Mouse (Mus musculus) NIH3T3 (cell line): Measurements from ENCODE around the gene Bcdin3d.
"Not testable (repeated sequence)": the region's sequence is repeated elsewhere in the genome, so short reads cannot be mapped to it uniquely, and the experiment has no call there.

Source experiments
- DNase-seq: peaks from one replicate; pipeline ENCODE4 v3.0.0-alpha.2; 2012; ENCODE audit warnings: low read depth

Bcdin3d gene

DNA sequence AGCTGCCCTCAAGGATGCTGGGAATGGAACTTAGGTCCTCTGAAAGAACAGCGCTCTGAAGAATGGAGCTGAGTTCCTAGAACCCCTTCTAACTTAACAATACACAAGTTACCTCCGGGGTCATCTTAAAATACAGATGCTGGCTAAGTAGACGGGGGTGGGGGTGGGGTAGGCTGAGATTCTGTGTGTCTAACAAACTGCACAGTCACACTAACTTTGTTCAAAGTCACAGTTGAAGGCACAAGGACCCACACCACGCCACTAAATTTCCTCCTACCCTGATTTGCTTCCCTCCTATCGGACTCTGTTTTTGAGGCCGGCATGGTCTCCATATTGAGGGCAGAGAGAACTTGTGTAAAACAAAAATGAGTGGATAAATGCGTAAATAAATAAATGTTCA lies 1.6 kb downstream of the Bcdin3d start:
- DNase-seq: no peak

DNA sequence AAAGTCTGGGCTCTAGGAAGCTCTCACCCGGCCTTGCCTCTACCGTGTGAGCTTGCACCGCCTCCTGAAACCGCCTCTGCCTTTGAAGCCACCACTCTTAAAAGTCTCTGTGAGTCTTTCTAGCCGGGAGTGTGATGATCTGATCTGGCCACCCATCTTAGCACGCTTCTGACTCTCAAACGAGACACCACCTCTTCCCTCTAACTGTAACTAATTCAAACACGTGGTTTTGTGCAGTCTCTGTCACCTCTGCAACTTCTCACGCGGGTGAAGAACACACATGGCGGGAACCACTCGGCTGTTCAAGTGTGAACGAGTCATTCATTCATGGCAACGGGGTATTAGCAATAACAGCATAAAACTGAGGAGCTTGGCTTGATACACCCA lies 2.9 kb downstream of the Bcdin3d start:
- no peak for DNase-seq

DNA sequence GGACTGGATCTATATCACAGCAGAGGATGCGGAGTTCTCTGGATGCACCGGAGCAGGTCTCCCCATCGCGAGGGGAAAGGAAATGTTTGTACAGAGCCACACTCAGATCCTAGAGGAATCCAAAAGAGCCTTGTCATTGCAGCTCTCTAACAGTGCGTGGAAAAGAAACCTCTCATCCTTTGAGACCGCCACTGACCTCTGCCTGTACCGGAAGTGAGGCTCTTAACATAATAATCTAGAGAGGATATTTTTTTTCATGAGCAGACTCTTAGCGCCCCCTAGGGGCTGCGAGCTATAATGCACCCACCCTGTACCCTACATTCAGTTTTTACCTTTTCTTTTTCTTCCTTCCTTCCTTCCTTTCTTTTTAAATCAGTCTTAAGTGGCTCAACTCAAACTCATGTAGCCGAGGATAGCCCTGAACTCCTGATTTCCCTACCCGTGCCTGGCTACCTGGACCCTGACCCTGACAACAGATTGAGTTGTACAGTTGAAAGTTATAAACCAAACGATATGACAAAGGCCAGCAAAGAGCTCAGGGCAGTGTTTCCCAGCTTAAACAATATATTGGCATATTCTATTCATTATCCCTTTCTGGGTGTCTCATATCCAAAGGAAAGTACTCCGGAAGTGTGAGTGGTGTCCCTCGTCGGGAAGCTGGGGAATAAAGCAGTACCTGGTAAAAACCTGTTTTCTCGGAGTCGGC lies 3.4 kb downstream of the Bcdin3d start:
- DNase-seq: peak; percentile 60

DNA sequence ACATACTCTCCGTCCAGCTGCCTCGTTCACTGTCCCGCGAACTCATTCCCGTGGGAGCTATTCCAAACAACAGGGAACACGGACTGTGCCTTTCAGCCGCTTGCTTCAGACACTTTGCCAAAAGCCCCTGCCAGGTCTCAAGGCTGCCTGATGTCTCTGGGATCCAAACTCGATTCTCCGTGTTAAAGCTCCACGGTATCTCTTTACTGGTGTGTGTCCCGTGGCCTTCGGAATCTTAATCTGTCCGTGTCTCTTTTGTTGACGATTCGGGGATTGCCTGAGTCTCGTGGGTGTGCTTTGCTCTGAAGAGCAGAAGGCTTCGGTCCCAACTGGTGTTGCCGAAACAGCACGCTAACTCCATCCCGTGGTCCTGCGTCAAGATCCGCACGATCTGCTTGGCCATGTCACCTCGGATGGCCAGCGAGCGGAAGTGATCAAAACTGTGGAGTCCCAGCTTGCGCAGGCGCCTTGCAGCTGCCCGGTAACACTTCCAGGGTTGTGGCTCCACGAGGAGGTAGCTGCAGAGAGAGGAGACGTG lies 4.2 kb downstream of the Bcdin3d start:
- DNase-seq: no peak

DNA sequence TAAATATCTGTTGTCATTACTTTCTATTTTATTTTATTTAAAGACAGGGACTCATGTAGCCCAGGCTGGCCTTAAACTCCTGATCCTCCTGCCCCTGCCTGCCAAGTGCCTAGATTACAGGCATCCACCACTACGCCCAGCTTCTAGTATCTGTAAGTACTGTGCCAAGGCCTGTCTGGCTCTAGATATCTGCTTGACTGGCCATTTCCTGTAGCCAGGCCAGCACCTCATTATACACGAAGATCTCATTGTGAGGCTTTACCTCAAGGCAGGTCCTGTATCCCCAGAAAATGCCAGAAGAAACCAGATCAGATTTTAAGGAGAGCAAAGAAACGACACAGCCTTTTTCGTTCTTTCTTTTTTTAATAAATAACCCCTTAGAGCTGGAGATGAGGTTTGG lies 4.8 kb downstream of the Bcdin3d start:
- DNase-seq: no peak

DNA sequence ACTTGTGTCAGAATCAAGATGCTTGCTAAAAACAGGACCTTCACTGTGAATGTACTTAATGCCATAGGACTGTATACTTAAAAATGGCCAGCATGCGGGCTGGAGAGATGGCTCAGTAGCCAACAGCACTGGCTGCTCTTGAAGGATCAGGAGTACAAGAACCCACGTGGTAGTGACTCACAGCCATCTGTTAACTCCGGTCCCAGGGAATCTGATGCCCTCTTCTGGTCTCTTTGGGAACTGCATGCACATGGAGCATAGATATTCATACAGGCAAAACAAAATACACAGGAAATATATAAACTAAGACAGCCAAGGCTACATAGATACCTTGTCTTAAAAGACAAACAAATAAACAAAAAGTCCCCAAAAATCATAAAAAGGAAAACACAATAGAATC lies 5.5 kb downstream of the Bcdin3d start:
- DNase-seq: peak; percentile 87

DNA sequence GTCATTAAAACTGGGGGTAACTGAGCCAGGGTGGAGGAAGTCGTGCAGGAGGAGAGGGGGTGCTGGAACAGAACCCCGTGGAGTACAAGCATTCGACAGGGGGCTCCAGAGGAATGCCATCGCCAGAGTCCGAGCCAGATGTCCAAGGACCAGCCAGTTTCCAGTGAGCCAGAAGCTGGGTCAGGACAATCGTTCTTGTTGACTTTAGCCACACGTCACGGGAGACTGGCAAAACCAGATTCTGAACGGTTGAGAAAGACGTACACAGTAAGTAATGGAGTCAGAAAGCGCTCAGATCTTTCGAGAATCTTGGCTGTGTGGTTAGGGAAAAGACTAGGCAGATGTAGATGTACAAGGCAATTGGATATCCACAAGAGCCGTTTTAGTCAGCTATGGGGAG lies 11.3 kb downstream of the Bcdin3d start:
- no peak for DNase-seq

DNA sequence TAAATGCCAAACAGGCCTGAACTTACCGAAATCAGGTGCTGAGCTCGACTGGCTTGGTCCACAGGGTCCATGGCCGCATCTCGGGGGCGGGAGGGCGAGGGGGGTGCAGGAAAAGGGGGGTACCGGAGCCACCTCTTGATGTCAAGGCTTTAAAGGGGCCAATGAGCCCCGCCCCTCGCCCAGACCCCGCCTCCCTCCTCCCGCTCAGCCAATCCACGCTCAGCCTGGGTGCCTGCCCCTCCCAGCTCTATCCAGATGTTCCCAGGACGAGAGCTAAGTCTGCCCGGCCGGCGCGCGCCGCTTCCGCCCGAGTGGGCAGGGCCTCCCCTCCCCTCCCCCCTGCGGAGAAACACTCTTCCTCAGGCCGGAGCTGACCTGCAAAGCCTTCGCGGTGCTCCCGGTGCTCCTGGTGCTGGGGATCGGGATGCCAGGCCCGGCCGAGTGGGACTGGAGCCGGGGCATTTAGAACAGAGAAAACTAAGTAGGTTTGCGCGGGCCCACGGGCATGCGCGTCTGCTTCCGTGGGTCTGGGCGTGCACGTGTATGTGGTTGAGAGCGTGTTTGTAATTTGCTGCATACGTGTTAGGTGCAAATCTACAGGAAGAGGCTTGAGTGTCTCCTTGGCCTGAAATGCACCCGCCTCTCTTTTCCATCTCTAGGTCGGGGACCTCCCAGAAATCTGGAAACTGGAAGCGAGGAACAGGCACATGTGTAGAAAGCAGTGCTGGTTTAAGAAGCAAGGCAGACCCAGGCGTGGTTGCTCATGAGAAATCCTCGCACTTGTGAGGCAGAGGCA lies 16.7 kb downstream of the Bcdin3d start, which contains the start of gene Nckap5l:
Nckap5l (minus strand) TSS at position 143 of the 796 bp plus-strand sequence.
- DNase-seq: peak; percentile 97

DNA sequence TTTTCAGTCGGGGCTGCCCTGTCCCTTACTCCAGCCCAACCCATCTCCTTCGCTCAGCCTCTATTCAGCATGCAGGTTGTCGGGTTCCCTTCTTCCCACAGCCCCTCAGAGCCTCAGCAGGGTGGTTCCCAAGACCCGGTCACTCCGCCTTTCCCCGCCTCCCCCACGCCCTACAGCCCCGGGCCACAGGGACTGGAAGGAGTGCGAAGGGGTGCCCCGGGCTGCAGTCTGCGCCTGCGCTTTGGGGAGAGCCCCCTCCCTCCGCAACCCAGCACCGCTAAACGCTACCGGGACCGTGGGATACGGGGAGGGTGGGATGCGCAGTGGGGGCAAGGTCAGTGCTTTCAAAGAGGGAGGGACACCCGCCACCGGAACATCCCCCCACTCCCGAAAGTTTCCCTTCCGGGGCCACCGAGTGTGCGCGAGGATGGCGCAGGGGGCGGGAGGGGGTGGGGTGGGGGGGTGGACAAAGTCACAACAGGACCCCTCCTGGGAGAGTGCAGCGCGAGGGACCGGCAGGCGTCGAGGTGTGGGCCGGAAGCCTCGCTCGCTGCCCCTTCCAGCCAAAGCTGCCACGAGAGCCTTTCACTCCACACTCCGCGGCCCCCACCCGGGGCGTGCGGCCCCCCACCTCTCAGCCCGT lies 17.4 kb downstream of the Bcdin3d start:
- peak; percentile 69 for DNase-seq

DNA sequence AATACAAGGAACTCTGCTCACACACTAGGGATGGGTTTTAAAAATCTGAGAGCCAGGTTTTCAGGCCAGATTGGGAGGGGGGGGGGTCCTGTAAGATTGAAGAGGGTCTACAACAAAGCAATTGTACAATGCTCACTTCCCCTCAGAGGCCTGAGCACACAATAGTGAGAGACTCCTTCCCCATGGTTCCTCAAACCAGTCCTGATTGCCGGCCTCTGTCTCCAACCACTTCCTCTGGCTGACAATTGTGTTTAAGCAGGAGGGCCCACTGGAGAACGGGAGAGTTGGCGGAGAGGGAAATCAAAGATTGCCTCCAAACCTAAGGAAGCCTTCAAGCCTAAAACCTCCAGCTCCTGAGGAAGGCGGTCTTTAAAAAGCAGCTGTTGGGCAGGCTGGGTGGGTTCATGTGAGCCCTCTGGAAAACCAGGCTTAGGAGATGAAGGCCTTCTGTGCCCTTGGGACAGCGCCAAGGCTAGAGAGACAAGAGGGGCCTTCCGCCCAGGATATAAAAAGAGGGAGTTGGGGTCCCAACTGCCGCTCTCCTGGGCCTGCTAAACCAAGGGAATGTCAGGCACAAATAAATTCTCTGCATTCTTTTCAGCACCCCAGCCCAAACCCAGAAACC lies 18.1 kb downstream of the Bcdin3d start:
- DNase-seq: peak; percentile 26

DNA sequence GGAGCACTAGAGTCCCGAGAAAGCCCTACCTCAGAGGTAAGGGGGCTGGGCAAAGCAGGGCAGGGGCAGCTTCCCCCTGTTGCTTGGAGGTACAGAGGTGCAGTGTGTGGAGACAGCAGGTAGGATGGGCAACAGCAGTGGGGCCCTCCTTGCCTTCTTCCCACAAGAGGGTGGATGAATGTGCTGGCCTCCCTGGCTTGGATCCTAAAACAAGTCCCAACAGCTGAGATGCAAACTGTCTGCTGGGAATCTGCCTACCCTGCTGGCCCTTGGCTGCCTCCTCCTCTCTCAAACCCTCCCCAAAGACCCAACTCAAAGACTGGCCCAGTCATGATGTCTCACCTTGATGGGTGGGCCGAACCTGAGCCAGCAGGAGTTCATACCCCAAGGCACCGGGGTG lies 19.1 kb downstream of the Bcdin3d start:
- DNase-seq: no peak

DNA sequence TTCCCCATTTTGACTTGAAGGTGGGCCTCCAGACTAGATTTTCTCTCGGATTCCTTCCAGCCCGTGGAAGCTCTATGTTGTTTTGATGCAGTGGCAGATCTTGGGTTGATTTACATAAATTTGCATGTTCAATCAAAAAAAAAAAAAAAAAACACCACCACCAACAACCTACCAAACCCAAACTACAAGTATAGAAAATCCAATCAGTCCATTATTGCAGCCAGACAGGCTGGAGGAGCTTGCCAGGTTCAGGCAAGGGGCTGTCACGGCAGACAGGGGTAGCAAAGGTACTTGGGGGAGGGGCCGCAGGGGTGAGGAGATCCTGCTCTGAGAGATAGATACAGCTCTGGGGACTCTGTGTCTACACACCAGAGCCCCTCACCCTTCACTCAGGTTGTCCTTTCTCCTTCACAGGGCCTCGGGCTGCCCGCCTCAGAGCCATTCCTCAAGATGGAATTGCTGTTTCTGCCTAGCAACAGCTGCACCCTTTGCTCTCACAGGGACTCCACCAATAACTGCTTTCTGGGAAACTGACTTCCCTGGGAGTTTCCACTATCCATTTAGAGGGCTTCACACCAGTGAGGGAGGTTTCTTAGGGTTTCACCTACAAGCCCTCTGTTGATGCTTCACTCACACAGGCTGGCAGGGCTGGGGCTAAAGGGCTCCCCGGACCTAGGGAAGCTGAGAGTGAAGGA lies 19.8 kb downstream of the Bcdin3d start:
- DNase-seq: no peak

DNA sequence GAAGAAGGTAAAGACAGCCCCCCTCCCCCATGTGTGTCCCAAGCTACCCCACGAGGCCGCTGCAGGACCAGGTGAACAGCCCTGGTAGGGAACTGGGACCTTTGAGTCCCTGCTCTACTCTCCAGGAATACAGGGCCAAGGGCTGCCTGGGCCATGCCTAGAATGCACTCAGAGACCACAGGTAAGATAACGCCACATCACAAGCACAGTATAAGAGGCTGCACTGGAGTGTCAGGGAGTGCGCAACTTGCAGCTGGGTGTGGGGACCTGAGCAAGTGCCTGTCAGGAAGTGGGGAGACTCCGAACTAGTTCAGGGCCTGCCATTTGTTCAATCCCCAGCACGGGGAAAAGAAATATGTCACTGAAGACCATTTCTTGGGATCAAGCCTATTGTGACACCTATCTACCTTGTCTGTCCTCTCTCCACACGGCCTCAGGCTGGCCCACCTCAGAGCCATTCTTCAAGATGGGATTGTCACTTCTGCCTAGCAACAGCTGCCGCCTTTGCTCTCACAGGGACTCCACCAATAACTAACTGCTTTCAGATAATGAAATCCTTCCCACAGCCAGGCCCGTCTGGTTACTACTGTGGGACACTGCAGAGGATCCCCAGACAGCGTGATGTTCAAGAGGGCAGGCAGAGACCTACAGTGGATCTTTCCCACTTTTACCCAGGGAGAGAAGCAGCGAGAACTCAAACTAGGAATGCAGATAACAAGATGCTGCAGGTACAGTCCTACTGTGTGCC lies 21.2 kb downstream of the Bcdin3d start:
- DNase-seq: no peak

DNA sequence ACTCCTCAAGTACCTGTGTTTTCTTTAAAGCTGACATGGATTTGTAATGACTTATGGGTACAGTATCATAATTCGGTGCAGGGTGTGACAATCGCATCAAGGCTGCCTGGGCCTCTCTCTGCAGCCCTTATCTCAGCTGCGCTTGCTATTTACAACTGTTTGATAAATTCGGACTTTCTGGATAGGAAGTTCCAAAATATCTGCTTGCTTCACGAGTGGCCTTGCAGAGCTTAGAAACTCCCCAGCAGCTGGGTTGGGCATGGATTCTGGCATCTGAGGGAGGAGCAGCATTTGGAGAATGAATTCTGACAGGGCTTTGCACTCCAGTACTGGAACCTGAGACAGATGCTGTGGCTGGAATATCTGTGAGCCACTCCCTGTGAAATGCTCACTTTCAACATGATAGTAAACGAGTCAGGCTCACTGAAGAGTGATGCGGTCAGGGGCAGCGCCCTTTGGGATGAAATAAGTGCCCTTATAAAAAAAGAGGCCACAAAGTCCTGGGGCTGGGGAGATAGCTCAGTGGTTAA lies 24.7 kb downstream of the Bcdin3d start:
- DNase-seq: no peak

DNA sequence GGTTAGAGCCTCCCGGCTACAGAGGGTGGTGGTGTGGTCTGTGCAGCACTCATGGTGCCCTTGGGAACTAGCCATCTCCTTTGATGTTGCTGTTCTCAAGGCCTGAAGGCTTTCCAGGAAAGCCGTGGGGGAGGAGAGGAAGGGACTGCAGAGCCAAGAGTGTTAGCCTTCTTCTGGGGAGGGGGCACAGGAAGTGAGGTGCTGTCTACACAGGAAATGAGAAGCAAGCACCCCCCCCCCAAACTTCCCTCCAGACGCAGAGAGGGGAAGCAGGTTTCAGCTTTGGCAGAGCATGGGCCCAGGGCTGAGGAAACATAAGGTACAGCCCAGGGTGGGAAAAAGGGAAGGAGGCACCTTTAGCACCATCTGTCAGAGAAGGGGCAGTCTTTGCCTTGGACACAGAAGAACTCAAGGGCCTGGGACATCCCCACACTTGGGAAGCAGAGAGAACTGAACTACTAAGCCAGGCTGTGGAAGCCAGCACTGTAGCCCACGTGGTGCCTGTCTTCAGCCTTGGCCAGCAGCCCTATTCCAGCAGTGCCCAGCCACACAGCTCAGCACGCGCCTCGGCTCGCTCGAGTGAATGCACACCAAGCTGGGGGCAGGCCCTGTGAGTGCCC lies 25.3 kb downstream of the Bcdin3d start:
- no peak for DNase-seq

DNA sequence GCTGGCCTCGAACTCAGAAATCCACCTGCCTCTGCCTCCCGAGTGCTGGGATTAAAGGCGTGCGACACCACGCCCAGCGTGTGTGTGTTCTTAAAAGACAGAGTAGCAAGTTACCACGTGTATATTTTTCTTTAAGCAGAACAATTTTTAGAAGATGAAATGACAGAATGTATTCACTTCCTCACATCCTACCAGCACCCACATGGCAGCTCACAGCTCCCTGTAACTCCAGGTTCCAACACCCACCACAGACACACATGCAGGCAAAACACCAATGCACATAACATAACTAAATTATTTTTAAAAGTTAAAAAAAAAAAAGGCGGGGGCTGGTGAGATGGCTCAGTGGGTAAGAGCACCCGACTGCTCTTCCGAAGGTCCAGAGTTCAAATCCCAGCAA lies 28.4 kb downstream of the Bcdin3d start:
- not testable (repeated sequence) for DNase-seq

DNA sequence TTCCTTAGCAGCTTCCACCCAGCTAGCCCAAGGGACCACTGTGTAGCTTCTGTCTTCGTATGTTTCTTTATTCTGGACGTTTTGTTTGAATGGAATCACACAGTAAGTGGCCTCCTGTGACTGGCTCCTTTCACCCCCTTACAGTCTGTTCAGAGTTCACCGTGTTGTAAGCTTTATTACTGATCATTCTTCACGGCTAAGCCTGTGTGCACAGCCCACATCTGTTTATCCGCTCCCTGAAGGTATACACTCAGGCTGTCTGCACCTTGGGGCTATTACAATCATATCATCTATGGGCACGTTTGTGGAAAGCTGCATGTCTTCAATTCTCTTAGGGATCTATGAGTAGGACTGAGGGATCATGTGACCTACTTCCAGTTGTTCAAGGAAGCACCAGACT lies 29.0 kb downstream of the Bcdin3d start:
- DNase-seq: no peak

DNA sequence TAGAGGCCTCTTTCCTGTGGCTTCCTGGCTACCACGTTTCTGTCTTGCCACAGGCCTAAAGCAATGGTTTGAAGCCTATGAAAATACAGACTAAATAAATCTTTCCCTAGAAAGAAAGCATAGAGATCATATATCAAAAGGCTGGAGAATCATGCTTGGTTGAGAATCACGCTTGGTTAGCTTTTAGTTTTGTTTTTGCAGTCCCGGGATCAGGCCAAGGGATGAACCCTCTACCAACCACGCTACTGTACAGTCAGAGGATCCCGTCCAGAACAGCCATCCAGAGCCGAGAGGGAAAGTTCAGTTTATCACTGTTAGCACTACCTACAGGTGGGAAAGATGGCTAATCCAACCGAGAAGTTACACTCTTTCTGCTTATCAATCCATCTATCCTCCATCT lies 32.2 kb downstream of the Bcdin3d start:
- DNase-seq: no peak

DNA sequence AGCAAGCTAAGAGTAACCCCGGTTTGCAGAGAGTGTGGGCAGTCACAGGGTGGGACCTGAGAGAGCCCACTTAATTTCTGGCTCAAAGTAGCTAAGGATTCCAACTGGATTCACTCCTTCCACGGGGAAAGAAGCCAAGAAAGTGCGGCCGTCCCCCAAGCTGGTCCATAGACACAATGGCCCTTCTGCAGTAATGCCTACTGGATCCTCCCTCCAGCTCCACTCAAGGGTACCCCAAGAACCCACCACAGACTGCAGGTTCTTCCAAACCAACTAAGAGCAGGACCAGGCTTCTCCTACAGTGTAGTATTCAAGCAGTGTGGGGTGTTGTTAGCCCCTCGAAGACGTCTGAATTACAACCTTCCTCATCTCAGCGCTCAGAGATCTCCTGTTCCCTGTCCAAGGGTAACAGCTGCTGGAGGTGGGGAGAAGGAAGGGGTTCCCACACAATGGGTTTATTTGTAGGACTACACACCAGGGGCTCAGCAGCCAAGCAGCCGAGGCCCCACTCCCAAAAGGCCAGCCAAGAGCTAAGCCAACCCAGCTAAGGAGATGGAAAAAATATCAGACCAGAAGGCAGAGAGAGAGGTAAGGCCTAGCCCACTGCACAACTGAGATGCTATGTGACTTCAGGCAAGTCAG lies 33.6 kb downstream of the Bcdin3d start:
- no peak for DNase-seq
